ENCODE assay signal across 10 mouse cellular contexts in genomic region chr4:153236680-153237079, GRCm38 (mm10).
DNase-seq lines count a peak whose midpoint lies in the region; ATAC-seq and TF ChIP-seq lines count a peak whose summit lies in the region.
"Had no signal": no experiment of that assay in that cellular context is flagged by ENCODE, and none has a peak within 500 bp of the region (broad histone marks: within the 10 kb centered on the region; RNA-seq: fewer than 3 reads in every experiment).

No protein-coding gene starts in this region.

- TF ChIP-seq POLR2A in lung, adult 2 months (IDR thresholded peaks at IDR 0.05; ENCODE audit: borderline replicate concordance, extremely low read depth, low read depth, low read length): no peak

- peak overlapping the region; percentile 35; the same call in 1 of the 2 replicates for H3K27ac ChIP-seq in forebrain, embryonic 10.5 days
- no peak overlapping the region for H3K27ac ChIP-seq in forebrain, embryonic 16.5 days (ENCODE audit: low read length)
- no peak overlapping the region for H3K27ac ChIP-seq in lung, embryonic 15.5 days
- no peak overlapping the region for H3K27ac ChIP-seq in limb, embryonic 12.5 days

- TF ChIP-seq CTCF in lung, adult 2 months (IDR thresholded peaks at IDR 0.05; ENCODE audit: insufficient read depth, low read length): no peak

- H3K9ac ChIP-seq in forebrain, embryonic 16.5 days (replicated peaks; ENCODE audit: low read depth, low read length): no peak overlapping the region
- no peak overlapping the region for H3K9ac ChIP-seq in lung, embryonic 15.5 days
- no peak overlapping the region for H3K9ac ChIP-seq in limb, embryonic 12.5 days (replicated peaks)

- peaks cover 13% of the 10 kb centered on the region for H3K9me3 ChIP-seq in forebrain, embryonic 10.5 days
- 0 out of 2 replicates have a peak, but pooled peaks cover 2% of the 10 kb centered on the region for H3K9me3 ChIP-seq in forebrain, embryonic 16.5 days (ENCODE audit: control insufficient read depth, low read length)
- H3K9me3 ChIP-seq in lung, embryonic 15.5 days: no peaks in the 10 kb centered on the region
- peaks cover 8% of the 10 kb centered on the region; the same call in 1 of the 2 replicates for H3K9me3 ChIP-seq in limb, embryonic 12.5 days

- DNase-seq in forebrain, embryonic 10.5 days (ENCODE audit: extremely low spot score, low spot score): peak; percentile 42
- no peak for DNase-seq in lung, adult 2 months
- peak; percentile 22 for DNase-seq in testis, postnatal 14 days (ENCODE audit: low spot score)
- no peak for DNase-seq in right cerebral cortex, postnatal 10 days (ENCODE audit: low spot score in 2 of 2)
- DNase-seq in thymus, postnatal 14 days: no peak
- DNase-seq: cerebellum, adult 9-11 months; spleen, adult 18-20 months had no signal

- no peak for ATAC-seq in forebrain, embryonic 16.5 days
- peak; percentile 27; the same call in 1 of the 2 replicates for ATAC-seq in lung, embryonic 15.5 days (ENCODE audit: borderline replicate concordance, extremely low read depth, low FRiP score, low TSS enrichment)
- ATAC-seq in limb, embryonic 12.5 days (ENCODE audit: insufficient number of reproducible peaks, insufficient read depth, low FRiP score, low TSS enrichment, low read depth): peak; percentile 60; the same call in 1 of the 2 replicates

- H3K27me3 ChIP-seq in forebrain, embryonic 10.5 days (ENCODE audit: poor library complexity, severe bottlenecking): peaks cover 32% of the 10 kb centered on the region; the same call in 1 of the 2 replicates
- H3K27me3 ChIP-seq in forebrain, embryonic 16.5 days (replicated peaks; ENCODE audit: control insufficient read depth, insufficient read depth, low read length): peaks cover 6% of the 10 kb centered on the region
- H3K27me3 ChIP-seq in lung, embryonic 15.5 days: no peaks in the 10 kb centered on the region
- no peaks in the 10 kb centered on the region for H3K27me3 ChIP-seq in limb, embryonic 12.5 days

- H3K4me1 ChIP-seq in forebrain, embryonic 10.5 days: peaks cover 24% of the 10 kb centered on the region
- H3K4me1 ChIP-seq in forebrain, embryonic 16.5 days (replicated peaks; ENCODE audit: control insufficient read depth, insufficient read depth, low read length): 0 out of 2 replicates have a peak, but pooled peaks cover 3% of the 10 kb centered on the region
- no peaks in the 10 kb centered on the region for H3K4me1 ChIP-seq in lung, embryonic 15.5 days
- H3K4me1 ChIP-seq in lung, adult 2 months (ENCODE audit: control insufficient read depth, insufficient read depth, low read length): no peaks in the 10 kb centered on the region
- H3K4me1 ChIP-seq in limb, embryonic 12.5 days (replicated peaks): peaks cover 14% of the 10 kb centered on the region; the same call in 1 of the 2 replicates

- no peak overlapping the region for H3K4me2 ChIP-seq in forebrain, embryonic 16.5 days (ENCODE audit: low read length)
- no peak overlapping the region for H3K4me2 ChIP-seq in lung, embryonic 15.5 days
- no peak overlapping the region; the same call in 1 of the 2 replicates for H3K4me2 ChIP-seq in limb, embryonic 12.5 days

- H3K4me3 ChIP-seq in forebrain, embryonic 10.5 days: peak overlapping the region; percentile 29
- H3K4me3 ChIP-seq in forebrain, embryonic 16.5 days (replicated peaks; ENCODE audit: low read length): no peak overlapping the region
- no peak overlapping the region for H3K4me3 ChIP-seq in lung, embryonic 15.5 days
- H3K4me3 ChIP-seq in lung, adult 2 months (replicated peaks; ENCODE audit: extremely low read depth, low read depth, low read length): no peak overlapping the region
- no peak overlapping the region for H3K4me3 ChIP-seq in limb, embryonic 12.5 days (replicated peaks)

- 11% methylated on average over 12 of the region's 12 CpGs for WGBS in forebrain, embryonic 10.5 days
- 6% methylated on average over 12 of the region's 12 CpGs for WGBS in forebrain, embryonic 16.5 days
- 9% methylated on average over 12 of the region's 12 CpGs for WGBS in lung, embryonic 15.5 days
- 19% methylated on average over 12 of the region's 12 CpGs for WGBS in lung, adult 2 months
- WGBS in limb, embryonic 12.5 days: 9% methylated on average over 12 of the region's 12 CpGs

- no peaks in the 10 kb centered on the region for H3K36me3 ChIP-seq in forebrain, embryonic 10.5 days (replicated peaks)
- H3K36me3 ChIP-seq in forebrain, embryonic 16.5 days (ENCODE audit: control insufficient read depth, insufficient read depth): no peaks in the 10 kb centered on the region
- H3K36me3 ChIP-seq in lung, embryonic 15.5 days: no peaks in the 10 kb centered on the region
- no peaks in the 10 kb centered on the region for H3K36me3 ChIP-seq in limb, embryonic 12.5 days

Comparison
In these comparisons a context has a peak if more than half of its experiments do, and no peak if none do; other contexts are left out.
1. DNase-seq: peak in forebrain, embryonic 10.5 days (single experiment) and testis, postnatal 14 days (single experiment); none in lung, adult 2 months (single experiment), right cerebral cortex, postnatal 10 days (0 of 2) and thymus, postnatal 14 days (single experiment).